Mouse (Mus musculus) kidney, adult 2 months (tissue): Measurements from ENCODE around the gene Capza1. TPM values are rescaled to one million over a fixed set of nuclear protein-coding genes. Genes with fewer than 3 reads are reported as not detected.
A peak's percentile ranks its signal among the peaks of the same experiment; 100 is the strongest.

Experiments
- DNase-seq: peaks from one replicate; pipeline ENCODE4 v3.0.0; 2021
- H3K27ac ChIP-seq: fragments of 200-500 bp; 2 replicates; pipeline ENCODE4 v1.5.1; 2012; ENCODE audit warnings: low read depth, low read length, control low read depth, inconsistent platforms; ENCODE audit not compliant: insufficient read depth
- H3K27me3 ChIP-seq: fragments of 200-500 bp; replicated peaks from 2 replicates; pipeline ENCODE4 v1.6.1; 2012; ENCODE audit warnings: mild to moderate bottlenecking, moderate library complexity, low read length, inconsistent platforms; ENCODE audit not compliant: control insufficient read depth, insufficient read depth
- H3K36me3 ChIP-seq: fragments of 200-500 bp; 2 replicates; pipeline ENCODE4 v1.6.1; 2012; ENCODE audit warnings: mild to moderate bottlenecking, moderate library complexity, low read length, inconsistent platforms; ENCODE audit not compliant: control insufficient read depth, insufficient read depth
- H3K4me1 ChIP-seq: fragments of 200-500 bp; 2 replicates; pipeline ENCODE4 v1.6.1; 2011; ENCODE audit warnings: low read length; ENCODE audit not compliant: control insufficient read depth, insufficient read depth
- H3K4me3 ChIP-seq: fragments of 200-500 bp; 2 replicates; pipeline ENCODE4 v1.5.1; 2011; ENCODE audit warnings: mild to moderate bottlenecking, low read depth, low read length, control low read depth; ENCODE audit not compliant: insufficient read depth
- CTCF ChIP-seq: fragments of 200-500 bp; conservative IDR thresholded peaks from 2 replicates; pipeline ENCODE4 v1.5.1; 2011; ENCODE audit warnings: low read depth, mild to moderate bottlenecking, control low read depth, low read length, moderate library complexity, mixed read lengths; ENCODE audit not compliant: insufficient read depth, insufficient read length
- POLR2A ChIP-seq: fragments of 200-500 bp; IDR thresholded peaks from one replicate; pipeline ENCODE4 v1.6.1; 2011; ENCODE audit warnings: low read depth, low read length, control low read depth
- WGBS: fragments of 180-500 bp; shearing (Covaris S2); methylation state at CpG from one replicate; pipeline ENCODE4 v1.1.7; 2018; 5-methylcytosine and 5-hydroxymethylcytosine counted together
- polyA plus RNA-seq: library from polyadenylated mRNA; depleted of rRNA; stranded (reverse); fragments of >200 nt; gene quantifications from 2 replicates; pipeline ENCODE4 v1.2.3, GENCODE M21; 2012; rRNA removed

Capza1 gene
- polyA plus RNA-seq, 1 experiment, result 22.1 TPM

DNA sequence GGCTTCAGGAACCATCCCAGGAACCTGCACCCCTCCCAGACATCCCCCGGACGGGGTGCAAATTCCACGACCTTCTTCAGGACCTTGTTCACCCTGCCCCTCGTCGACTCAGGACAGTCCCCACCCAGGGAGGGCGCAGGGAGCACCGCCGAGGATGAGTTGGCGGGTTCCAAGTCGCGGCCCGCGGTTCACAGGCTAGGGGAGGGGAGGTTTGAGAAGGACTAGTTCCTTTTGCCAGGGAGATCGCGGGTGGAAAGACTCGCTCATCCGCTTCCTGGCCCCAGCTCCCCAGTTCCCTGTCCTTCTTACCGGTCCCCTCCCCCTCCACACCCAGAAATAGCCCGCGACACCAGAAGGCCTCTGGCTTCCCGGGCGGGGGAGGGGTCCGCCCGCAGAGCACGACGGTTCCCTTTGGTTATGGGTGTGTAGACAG, 82.8 kb downstream of the Capza1 start, which contains the start of gene Fam19a3:
TSS of gene Fam19a3 (minus strand) at position 370 of the 433 bp plus-strand sequence.
- H3K27ac ChIP-seq, result 0 out of 2 replicates have a peak within 1 kb of the TSS, but pooled peaks have one; percentile 19
- H3K4me3 ChIP-seq, result peak within 1 kb of the TSS; percentile 52
- H3K27me3 ChIP-seq, result no peaks in the 10 kb centered on the region
- 1% methylated on average over 26 of the region's 26 CpGs for WGBS
- H3K4me1 ChIP-seq, result peaks cover 17% of the 10 kb centered on the region
- peak; percentile 52 for DNase-seq
- H3K36me3 ChIP-seq, result no peaks in the 10 kb centered on the region
- TF ChIP-seq POLR2A (no peak), CTCF (no peak)

DNA sequence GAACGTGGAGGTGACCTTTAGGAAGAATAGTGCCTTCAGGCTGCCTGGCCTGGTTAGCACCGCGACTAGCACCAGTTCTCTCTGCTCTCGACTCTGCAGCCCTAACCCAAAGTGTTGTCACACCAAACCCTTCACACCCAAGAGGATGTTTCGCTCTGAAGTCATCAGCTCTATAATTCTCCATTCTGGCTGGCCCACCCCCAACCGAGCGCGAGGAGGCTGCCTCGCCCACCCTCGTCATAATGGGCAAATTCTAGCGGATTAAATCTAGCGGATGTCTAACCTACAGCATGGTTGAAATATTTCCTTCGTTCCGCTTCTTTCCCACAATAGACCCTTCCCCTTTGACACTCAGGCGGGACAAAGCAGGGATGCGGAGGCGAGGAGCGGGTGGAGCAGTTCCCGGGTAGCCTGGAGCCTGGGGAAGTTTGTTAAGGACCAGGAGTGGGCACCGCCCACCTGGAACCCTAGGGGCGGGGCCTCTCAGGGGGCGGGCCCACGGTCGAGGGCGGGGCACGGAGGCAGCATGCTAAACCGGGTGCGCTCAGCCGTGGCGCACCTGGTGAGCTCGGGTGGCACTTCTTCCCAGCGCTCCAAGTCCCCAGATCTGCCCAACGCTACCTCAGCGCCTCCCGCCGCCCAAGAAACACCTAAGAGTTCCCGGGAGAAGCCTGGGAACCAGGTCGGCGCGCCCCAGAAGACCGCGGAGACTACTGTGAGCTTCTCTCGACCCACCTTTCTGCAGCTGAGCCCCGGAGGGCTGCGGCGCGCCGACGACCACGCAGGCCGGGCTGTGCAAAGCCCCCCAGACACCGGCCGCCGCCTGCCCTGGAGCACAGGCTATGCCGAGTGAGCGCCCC, 83.5 kb downstream of the Capza1 start, which contains the start of gene Ppm1j:
TSS of gene Ppm1j (plus strand) at position 496 of the 860 bp plus-strand sequence.
- Histone ChIP-seq H3K27ac (0 out of 2 replicates have a peak within 1 kb of the TSS, but pooled peaks have one; percentile 19), H3K4me1 (peaks cover 17% of the 10 kb centered on the region), H3K4me3 (peak within 1 kb of the TSS; percentile 52), H3K27me3 (no peaks in the 10 kb centered on the region), H3K36me3 (no peaks in the 10 kb centered on the region)
- no peak for TF ChIP-seq POLR2A
- TF ChIP-seq CTCF, result no peak
- 2% methylated on average over 56 of the region's 56 CpGs for WGBS
- DNase-seq, result peak; percentile 88

DNA sequence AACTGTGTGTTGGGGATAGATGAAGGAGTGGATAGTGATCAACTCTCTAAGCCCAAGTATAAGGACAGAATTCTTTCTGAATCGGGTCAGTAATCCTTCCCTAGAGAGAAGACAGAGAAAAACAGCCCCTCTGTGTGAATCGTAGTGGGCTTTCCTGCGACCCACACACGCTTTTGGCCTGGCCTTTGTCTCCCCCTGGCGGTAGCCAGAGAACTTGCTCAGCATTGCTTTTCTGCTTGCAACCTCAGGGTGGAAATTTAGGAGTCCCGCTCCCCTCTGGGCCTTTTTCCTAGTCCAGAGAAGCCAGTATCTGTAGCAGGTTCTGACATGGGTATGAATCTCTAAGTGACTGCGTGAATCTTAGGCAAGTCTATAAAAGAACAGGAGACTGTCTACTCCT, 84.4 kb downstream of the Capza1 start:
- H3K4me3 ChIP-seq, result no peak overlapping the region
- no peak overlapping the region for H3K27ac ChIP-seq
- DNase-seq, result peak; percentile 45
- 4% methylated on average over 7 of the region's 7 CpGs for WGBS
- H3K36me3 ChIP-seq, result no peaks in the 10 kb centered on the region
- TF ChIP-seq POLR2A (no peak), CTCF (peak; percentile 84)
- no peaks in the 10 kb centered on the region for H3K27me3 ChIP-seq
- H3K4me1 ChIP-seq, result peaks cover 17% of the 10 kb centered on the region

DNA sequence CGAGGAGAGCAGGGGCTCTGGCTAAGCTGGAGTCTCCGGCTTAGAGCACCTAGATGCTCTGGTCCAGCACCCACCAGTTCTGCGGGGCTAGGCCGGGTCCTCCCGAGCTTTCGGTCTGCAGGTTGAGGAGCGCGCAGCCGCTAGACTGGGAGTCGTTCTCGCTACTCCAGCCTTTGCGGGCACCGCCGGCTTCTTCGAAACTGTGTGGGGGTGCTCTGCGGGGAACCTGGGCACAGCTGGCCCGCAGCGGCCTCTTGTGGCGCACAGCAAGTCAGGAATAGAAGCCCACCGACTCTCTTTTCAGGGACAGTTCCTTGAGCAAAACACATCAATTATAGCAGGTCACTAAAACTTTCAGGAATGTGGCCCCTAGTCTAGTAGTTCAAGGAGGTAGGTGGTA, 87.0 kb downstream of the Capza1 start:
- DNase-seq, result no peak
- Histone ChIP-seq H3K27me3 (no peaks in the 10 kb centered on the region), H3K27ac (no peak overlapping the region), H3K36me3 (no peaks in the 10 kb centered on the region), H3K4me3 (0 out of 2 replicates have a peak overlapping the region, but pooled peaks have one; percentile 1), H3K4me1 (peaks cover 14% of the 10 kb centered on the region)
- 3% methylated on average over 20 of the region's 20 CpGs for WGBS
- no peak for TF ChIP-seq CTCF
- no peak for TF ChIP-seq POLR2A

DNA sequence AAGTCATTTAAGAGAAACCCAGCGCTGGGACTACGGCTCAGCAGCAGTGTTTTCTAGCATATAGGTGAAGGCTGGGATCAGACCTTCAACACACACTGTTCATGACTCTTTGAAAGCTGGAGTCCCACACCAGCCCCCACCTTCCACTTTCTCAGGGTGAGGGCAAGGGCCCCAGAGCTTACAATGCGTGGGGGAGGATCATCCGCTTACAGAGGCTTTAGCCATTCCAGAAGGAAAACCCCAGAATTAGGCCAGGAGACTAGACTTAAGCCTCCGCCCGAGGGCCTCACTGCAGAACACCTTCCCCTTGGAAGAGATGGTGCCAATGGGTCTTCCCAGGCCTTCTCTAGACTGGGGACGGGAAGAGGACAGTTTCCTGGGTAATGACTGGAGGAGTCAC, 91.0 kb downstream of the Capza1 start:
- no peak for DNase-seq
- Histone ChIP-seq H3K4me3 (no peak overlapping the region), H3K4me1 (no peaks in the 10 kb centered on the region), H3K27ac (no peak overlapping the region), H3K36me3 (no peaks in the 10 kb centered on the region), H3K27me3 (no peaks in the 10 kb centered on the region)
- TF ChIP-seq POLR2A, result no peak
- no peak for TF ChIP-seq CTCF
- WGBS, result 83% methylated on average over 7 of the region's 7 CpGs

Other genes with a start within 250 kb of the Capza1 start
- gene Slc16a1, start 225.8 kb downstream of the Capza1 start, polyA plus RNA-seq, result 18.3 and 23.1 TPM in 2 replicates
- gene Ppm1j, start 83.4 kb downstream of the Capza1 start, polyA plus RNA-seq, result 3.4 and 4.0 TPM in 2 replicates
- gene Fam19a3, start 82.7 kb downstream of the Capza1 start, polyA plus RNA-seq, result 0.35 and 0.45 TPM in 2 replicates
- gene Rhoc, start 76.1 kb downstream of the Capza1 start, polyA plus RNA-seq, result 75.7 and 87.2 TPM in 2 replicates
- gene Mov10, start 45.9 kb downstream of the Capza1 start, polyA plus RNA-seq, result 14.1 and 14.2 TPM in 2 replicates
- gene St7l, start 500 bp downstream of the Capza1 start, polyA plus RNA-seq, result 6.3 and 7.4 TPM in 2 replicates
- 0.97 and 1.2 TPM in 2 replicates for gene Wnt2b, start 97.4 kb upstream of the Capza1 start, polyA plus RNA-seq
- gene Cttnbp2nl, start 188.6 kb upstream of the Capza1 start, polyA plus RNA-seq, result 3.6 and 4.2 TPM in 2 replicates
- gene 4930564D02Rik, start 202.3 kb upstream of the Capza1 start, polyA plus RNA-seq, result not detected in 2 replicates